Mouse (Mus musculus) intestine, embryonic 16.5 days (tissue): Measurements from ENCODE around the gene Acadvl. TPM values are rescaled to one million over a fixed set of nuclear protein-coding genes. Genes with fewer than 3 reads are reported as not detected.

Experiments
- ATAC-seq: fragments of 200-750 bp; cut with Nextera tagmentation; 2 replicates; pipeline ENCODE4 v1.8.0; 2017; ENCODE audit warnings: moderate TSS enrichment, moderate library complexity
- H3K27ac ChIP-seq: fragments of 300-500 bp; sonication (generic); 2 replicates; pipeline ENCODE4 v1.5.1; 2014; ENCODE audit warnings: mild to moderate bottlenecking, low read length
- H3K27me3 ChIP-seq: fragments of 300-500 bp; sonication (generic); replicated peaks from 2 replicates; pipeline ENCODE4 v1.6.1; 2014; ENCODE audit warnings: low read length, control low read depth, mixed read lengths; ENCODE audit not compliant: control insufficient read depth, insufficient read depth
- H3K36me3 ChIP-seq: fragments of 300-500 bp; sonication (generic); 2 replicates; pipeline ENCODE4 v1.6.1; 2014; ENCODE audit warnings: low read length, control low read depth; ENCODE audit not compliant: control insufficient read depth, insufficient read depth
- H3K4me1 ChIP-seq: fragments of 300-500 bp; sonication (generic); 2 replicates; pipeline ENCODE4 v1.6.1; 2014; ENCODE audit warnings: low read length, control low read depth, mixed read lengths; ENCODE audit not compliant: control insufficient read depth, insufficient read depth
- H3K4me2 ChIP-seq: fragments of 300-500 bp; sonication (generic); 2 replicates; pipeline ENCODE4 v1.6.1; 2014; ENCODE audit warnings: low read depth, low read length, control low read depth
- H3K4me3 ChIP-seq: fragments of 300-500 bp; sonication (generic); 2 replicates; pipeline ENCODE4 v1.5.1; 2014; ENCODE audit warnings: mild to moderate bottlenecking, low read length
- H3K9ac ChIP-seq: fragments of 300-500 bp; sonication (generic); 2 replicates; pipeline ENCODE4 v1.6.1; 2014; ENCODE audit warnings: low read depth, low read length
- H3K9me3 ChIP-seq: fragments of 300-500 bp; sonication (generic); 2 replicates; pipeline ENCODE4 v1.6.1; 2016; ENCODE audit warnings: low read length, control low read depth; ENCODE audit not compliant: control insufficient read depth
- WGBS: fragments of 180-500 bp; shearing (Covaris S2); extraction: QIAGEN DNeasy Blood & Tissue Kit; methylation state at CpG from one replicate; pipeline ENCODE4 v1.1.7; 2014; 5-methylcytosine and 5-hydroxymethylcytosine counted together
- polyA plus RNA-seq: library from polyadenylated mRNA; unstranded; fragments of >200 nt; fragmentation: Nextera tagmentation; extraction: Ambion mirVana; gene quantifications from 2 replicates; pipeline ENCODE4 v1.2.1, GENCODE M21; 2015

Gene Acadvl
- polyA plus RNA-seq, 1 experiment from 2014 or later = 172 TPM

DNA sequence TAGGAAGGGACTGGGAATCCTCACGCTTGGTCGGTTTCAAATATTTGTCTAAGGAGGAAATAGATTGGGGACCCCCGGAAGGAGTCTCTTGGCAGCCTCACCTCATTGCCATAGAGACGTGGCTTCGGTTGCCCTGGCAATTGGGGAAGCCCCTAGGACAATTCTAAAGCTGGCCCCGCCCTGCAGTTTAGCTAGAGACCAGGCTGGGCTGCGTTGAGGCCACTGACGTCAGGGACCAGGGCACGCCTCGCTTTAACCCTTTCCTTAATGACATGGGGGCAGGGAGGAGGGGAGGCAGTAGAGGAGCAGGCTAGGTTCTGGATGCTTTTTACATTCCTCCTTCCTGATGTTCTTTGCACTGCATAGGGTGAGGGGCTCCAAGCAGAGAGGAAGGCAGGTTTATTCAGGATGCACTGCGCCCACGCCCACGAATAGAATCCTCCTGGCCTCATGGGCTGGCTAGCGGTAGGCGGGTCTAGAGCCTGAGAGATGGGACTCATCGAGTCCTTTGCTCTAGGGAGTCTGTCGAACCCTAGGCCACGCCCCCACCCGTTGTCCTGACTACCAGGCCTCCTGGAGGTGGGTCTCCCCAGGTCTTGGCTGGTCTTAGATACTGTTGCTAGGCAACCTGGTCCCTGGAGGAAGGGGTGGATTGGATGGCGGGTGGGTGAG, 14.1 kb upstream of the Acadvl start:
- Histone ChIP-seq H3K4me2 (peak overlapping the region; percentile 51), H3K4me3 (peak overlapping the region; percentile 30), H3K27me3 (0 out of 2 replicates have a peak, but pooled peaks cover under 1% of the 10 kb centered on the region), H3K9me3 (no peaks in the 10 kb centered on the region), H3K4me1 (peaks cover 38% of the 10 kb centered on the region), H3K27ac (peak overlapping the region; percentile 75), H3K36me3 (0 out of 2 replicates have a peak, but pooled peaks cover 7% of the 10 kb centered on the region), H3K9ac (0 out of 2 replicates have a peak overlapping the region, but pooled peaks have one; percentile 2)
- peak; percentile 75 for ATAC-seq
- WGBS = under 1% methylated on average over 20 of the region's 20 CpGs

DNA sequence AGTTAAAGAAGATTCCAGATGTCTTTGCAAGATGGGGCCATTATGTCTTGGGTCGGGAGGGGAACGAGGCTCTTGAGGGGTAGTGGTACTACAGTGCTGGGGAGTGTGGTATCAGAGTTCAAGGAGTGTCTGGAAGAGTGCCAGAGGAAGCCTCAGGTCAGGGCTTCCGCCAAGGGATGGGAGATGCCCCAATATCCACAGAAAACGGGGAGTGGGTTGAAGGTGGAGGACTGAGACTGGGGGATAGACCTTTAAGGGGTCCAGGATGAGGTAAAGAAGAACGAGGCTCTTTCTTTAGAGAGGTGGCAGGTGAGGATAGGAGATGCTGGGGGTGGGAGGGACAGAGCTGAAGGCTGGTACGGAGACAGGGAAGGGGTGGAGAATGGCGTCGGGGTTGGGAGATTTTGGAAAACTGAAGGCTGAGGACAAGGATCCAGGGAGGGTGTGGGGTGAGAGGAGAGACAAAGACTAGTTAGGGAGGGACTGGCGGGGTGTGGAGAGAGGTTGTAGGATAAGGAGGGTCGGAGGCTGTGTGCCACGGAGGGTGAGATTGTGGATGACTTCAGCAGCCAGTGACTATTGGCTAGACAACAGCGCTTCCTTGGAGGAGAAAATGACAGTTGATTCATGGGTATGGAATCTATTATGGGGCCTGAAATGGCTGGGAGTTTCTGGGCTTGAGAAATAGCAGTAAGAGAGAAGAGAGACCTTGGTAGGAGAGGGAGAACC, 13.4 kb upstream of the Acadvl start:
- 18% methylated on average over 12 of the region's 12 CpGs for WGBS
- H3K36me3 ChIP-seq = 0 out of 2 replicates have a peak, but pooled peaks cover 7% of the 10 kb centered on the region
- H3K9me3 ChIP-seq = no peaks in the 10 kb centered on the region
- H3K4me3 ChIP-seq = peak overlapping the region; percentile 30
- H3K4me2 ChIP-seq = peak overlapping the region; percentile 51
- no peak overlapping the region for H3K9ac ChIP-seq
- peak; percentile 12; the same call in 1 of the 2 replicates for ATAC-seq
- peak overlapping the region; percentile 75 for H3K27ac ChIP-seq
- H3K4me1 ChIP-seq = peaks cover 42% of the 10 kb centered on the region
- H3K27me3 ChIP-seq = 0 out of 2 replicates have a peak, but pooled peaks cover 2% of the 10 kb centered on the region

DNA sequence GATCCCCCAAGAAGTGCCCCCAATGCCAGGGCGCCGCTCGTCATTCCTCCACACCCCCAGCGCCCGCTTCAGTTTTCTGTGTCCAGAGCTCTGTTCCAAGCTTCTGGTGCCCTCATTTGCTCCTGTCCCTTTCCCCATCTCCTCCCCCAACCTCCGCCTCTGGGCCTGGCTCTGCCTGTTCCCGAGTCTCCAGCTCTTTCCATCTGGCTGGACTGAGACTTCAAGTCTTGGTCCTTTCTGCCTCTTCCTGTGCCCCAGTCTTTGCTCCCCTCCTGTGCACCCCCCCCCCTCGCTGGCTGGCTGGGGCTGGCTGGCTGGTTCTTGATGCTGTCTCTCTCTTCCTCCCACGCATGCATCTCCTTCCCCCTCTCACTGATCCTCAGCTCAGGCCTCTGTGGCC, 12.2 kb upstream of the Acadvl start:
- 34% methylated on average over 9 of the region's 9 CpGs for WGBS
- H3K4me1 ChIP-seq = peaks cover 45% of the 10 kb centered on the region
- 0 out of 2 replicates have a peak, but pooled peaks cover 2% of the 10 kb centered on the region for H3K27me3 ChIP-seq
- H3K9ac ChIP-seq = peak overlapping the region; percentile 51; the same call in 1 of the 2 replicates
- no peaks in the 10 kb centered on the region for H3K9me3 ChIP-seq
- ATAC-seq = no peak
- H3K36me3 ChIP-seq = 0 out of 2 replicates have a peak, but pooled peaks cover 7% of the 10 kb centered on the region
- peak overlapping the region; percentile 60 for H3K4me2 ChIP-seq
- H3K4me3 ChIP-seq = peak overlapping the region; percentile 43
- H3K27ac ChIP-seq = peak overlapping the region; percentile 65

DNA sequence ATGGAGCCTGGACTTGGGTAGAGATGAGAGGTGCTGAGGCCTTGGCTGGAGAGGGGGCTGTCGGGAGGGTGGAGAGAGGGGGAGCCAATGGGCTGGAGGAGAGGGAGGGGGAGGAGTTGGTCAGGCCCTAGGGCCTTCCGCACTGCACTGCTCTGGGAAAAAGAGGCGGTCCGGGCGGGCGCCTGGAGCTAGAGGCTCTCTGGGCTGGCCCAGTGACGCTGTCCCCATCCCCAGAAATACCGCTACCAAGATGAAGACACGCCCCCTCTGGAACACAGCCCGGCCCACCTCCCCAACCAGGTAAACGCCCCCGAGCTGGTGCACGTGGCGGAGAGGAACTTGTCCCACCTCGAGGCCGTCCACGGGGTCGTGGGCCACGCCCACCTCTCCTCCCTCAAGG, 11.5 kb upstream of the Acadvl start:
- peak overlapping the region; percentile 65 for H3K27ac ChIP-seq
- peak overlapping the region; percentile 43 for H3K4me3 ChIP-seq
- peak; percentile 53 for ATAC-seq
- H3K9me3 ChIP-seq = no peaks in the 10 kb centered on the region
- H3K9ac ChIP-seq = peak overlapping the region; percentile 51
- H3K4me2 ChIP-seq = peak overlapping the region; percentile 60
- 0 out of 2 replicates have a peak, but pooled peaks cover 6% of the 10 kb centered on the region for H3K36me3 ChIP-seq
- WGBS = 7% methylated on average over 18 of the region's 19 CpGs
- H3K27me3 ChIP-seq = 0 out of 2 replicates have a peak, but pooled peaks cover 2% of the 10 kb centered on the region
- H3K4me1 ChIP-seq = peaks cover 45% of the 10 kb centered on the region

DNA sequence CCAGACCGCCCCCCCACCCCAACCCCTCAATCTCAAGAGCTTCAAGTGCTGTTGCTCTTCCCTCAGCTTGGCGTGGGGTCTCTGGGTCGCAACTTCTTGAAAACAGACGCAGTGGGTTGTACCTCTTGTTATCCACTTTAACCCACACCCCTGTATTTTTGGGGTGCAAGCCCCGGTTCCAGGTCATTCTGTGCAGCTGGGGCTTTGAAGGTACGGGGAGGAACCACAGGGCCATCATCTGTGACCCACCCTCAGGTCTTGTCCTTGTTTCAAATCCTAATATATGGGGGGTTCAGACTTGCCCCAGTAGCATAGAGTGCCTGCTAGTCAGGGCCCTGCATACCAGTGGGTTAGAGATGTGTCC, 8.9 kb upstream of the Acadvl start:
- H3K27ac ChIP-seq = peak overlapping the region; percentile 48; the same call in 1 of the 2 replicates
- peak overlapping the region; percentile 55 for H3K9ac ChIP-seq
- peak overlapping the region; percentile 51 for H3K4me2 ChIP-seq
- no peak for ATAC-seq
- H3K4me3 ChIP-seq = peak overlapping the region; percentile 32
- peaks cover 50% of the 10 kb centered on the region for H3K4me1 ChIP-seq
- H3K27me3 ChIP-seq = 0 out of 2 replicates have a peak, but pooled peaks cover 2% of the 10 kb centered on the region
- H3K36me3 ChIP-seq = no peaks in the 10 kb centered on the region
- 16% methylated on average over 6 of the region's 6 CpGs for WGBS
- H3K9me3 ChIP-seq = no peaks in the 10 kb centered on the region

DNA sequence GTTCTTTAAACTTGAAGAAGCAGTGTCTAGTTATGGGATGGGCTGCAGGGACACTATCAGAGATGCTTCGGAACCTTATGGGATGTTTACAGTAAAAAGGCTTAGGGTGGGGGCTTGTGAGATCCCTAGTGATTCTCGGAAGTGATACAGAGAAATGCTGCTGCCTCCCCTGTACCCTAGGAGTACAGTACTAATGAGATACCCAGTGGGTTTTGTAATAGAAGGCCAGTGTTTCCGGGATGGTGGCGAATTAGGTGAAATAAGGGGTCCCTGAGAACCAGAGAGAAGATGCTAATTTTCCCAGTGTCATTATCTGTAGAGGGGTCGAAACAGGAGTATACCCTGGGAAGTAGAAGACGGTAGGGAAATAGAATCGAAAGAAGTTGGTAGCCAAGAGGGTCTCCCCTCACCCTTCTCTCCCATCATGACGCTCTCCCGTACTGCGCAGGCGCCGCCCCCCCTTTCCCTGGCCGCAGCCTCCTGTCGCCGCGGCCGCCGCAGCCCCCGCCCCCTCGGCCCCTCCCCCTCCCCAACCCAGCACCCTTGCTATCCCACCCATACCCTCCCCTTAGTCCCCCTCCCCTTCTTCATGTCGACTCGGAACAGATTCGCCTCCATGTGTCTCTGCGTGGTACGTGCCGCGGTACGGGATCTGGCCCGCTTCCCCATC, 8.4 kb upstream of the Acadvl start:
- no peaks in the 10 kb centered on the region for H3K9me3 ChIP-seq
- H3K27me3 ChIP-seq = 0 out of 2 replicates have a peak, but pooled peaks cover 2% of the 10 kb centered on the region
- H3K36me3 ChIP-seq = no peaks in the 10 kb centered on the region
- H3K4me1 ChIP-seq = peaks cover 48% of the 10 kb centered on the region
- peak overlapping the region; percentile 51 for H3K4me2 ChIP-seq
- peak overlapping the region; percentile 32 for H3K4me3 ChIP-seq
- peak overlapping the region; percentile 18; the same call in 1 of the 2 replicates for H3K27ac ChIP-seq
- H3K9ac ChIP-seq = peak overlapping the region; percentile 55
- no peak for ATAC-seq
- 3% methylated on average over 26 of the region's 29 CpGs for WGBS

DNA sequence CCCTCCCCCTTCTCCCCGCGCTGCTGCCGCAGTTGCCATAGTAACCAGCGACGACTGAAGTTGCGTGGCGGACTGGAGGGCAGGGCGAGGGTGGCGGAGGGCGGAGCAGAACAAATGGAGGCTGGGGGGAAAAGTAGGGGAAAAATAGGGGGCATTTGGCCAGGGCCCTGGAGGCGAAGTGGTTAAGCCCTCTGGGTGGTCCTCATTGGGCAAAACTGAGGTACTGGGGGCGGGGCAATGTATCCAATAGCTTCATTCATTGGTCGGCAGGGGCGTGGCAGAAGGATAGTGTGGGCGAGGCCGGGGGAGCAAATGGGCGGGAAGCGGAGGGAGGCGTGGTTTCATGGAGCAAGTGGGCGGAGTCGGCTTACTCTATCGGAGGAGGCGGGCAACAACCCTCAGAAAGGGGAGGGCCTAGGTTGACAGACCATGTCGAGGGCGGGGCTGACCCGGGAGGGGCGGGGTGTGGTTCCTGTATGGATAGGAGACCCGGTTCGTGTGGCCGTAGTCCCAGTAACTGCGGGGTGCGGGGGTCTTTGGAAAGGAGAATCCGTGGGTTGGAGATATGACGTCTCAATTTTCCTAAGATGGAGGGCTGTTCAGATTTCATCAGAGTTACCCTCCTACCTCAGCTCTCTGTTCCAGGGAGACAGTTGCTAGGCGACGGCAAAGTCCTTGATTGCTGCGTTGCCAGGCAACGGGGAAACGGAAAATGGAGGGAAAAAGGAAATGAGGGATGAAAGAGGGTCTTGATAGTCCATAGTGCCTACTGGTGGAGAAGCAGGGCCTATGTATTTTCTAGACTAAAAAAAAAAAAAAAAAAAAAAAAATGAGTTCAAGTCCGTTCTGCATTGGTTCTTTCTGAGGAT, 6.3 kb upstream of the Acadvl start:
- H3K4me2 ChIP-seq = peak overlapping the region; percentile 89
- H3K27me3 ChIP-seq = 0 out of 2 replicates have a peak, but pooled peaks cover 2% of the 10 kb centered on the region
- peak overlapping the region; percentile 52; the same call in 1 of the 2 replicates for H3K9ac ChIP-seq
- H3K36me3 ChIP-seq = no peaks in the 10 kb centered on the region
- peak overlapping the region; percentile 69 for H3K27ac ChIP-seq
- H3K4me1 ChIP-seq = peaks cover 42% of the 10 kb centered on the region
- H3K4me3 ChIP-seq = peak overlapping the region; percentile 56
- no peaks in the 10 kb centered on the region for H3K9me3 ChIP-seq
- ATAC-seq = peak; percentile 79
- WGBS = under 1% methylated on average over 39 of the region's 40 CpGs

DNA sequence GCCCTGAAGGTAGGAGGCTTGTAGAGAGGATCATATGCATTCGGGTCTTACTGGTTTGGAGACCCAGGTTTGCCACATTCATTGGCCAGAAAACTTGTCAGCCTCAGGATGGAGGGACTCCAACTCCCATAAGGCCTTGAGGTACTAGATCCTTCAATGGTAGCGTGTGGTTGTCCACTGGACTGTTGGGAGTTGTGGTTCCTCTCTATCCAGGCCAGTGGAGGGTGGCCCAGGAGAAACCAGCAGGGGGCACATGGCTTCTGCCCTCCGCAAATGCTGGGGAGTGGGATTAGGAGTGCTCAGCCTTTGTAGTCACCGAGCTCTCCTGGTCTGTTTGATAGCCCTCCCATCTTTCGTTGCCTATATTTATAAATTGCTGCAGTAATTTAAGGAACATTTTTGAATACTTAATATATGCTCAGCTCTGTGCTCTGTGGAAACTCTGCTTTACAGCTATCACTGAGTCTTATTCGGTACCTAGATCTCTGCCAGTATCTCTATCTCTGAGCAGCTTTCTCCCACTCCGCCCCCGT, 5.6 kb upstream of the Acadvl start:
- peak overlapping the region; percentile 69 for H3K27ac ChIP-seq
- peaks cover 35% of the 10 kb centered on the region for H3K4me1 ChIP-seq
- H3K4me2 ChIP-seq = peak overlapping the region; percentile 89
- H3K9me3 ChIP-seq = no peaks in the 10 kb centered on the region
- peak; percentile 89 for ATAC-seq
- WGBS = under 1% methylated on average over 8 of the region's 8 CpGs
- H3K9ac ChIP-seq = peak overlapping the region; percentile 52; the same call in 1 of the 2 replicates
- H3K36me3 ChIP-seq = no peaks in the 10 kb centered on the region
- H3K4me3 ChIP-seq = peak overlapping the region; percentile 56
- 0 out of 2 replicates have a peak, but pooled peaks cover 2% of the 10 kb centered on the region for H3K27me3 ChIP-seq
